Mouse (Mus musculus) lung, adult 2 months (tissue): ENCODE results near the gene Shisa2.

Experiments used
- CTCF ChIP-seq: fragments of 200-500 bp; IDR thresholded peaks from 2 replicates; pipeline ENCODE4 v1.5.1; 2011; ENCODE audit warnings: mild to moderate bottlenecking, low read length, control low read depth; ENCODE audit not compliant: insufficient read depth
- POLR2A ChIP-seq: fragments of 200-500 bp; IDR thresholded peaks from 2 replicates; pipeline ENCODE4 v1.6.1; 2011; ENCODE audit warnings: low read depth, mild to moderate bottlenecking, control low read depth, low read length, borderline replicate concordance; ENCODE audit errors: extremely low read depth

- no peak for TF ChIP-seq POLR2A
- peak; percentile 46; the same call in 1 of the 2 replicates for TF ChIP-seq CTCF
Measured at GRCm38 (mm10) chr14:59612920-59613625, 12.0 kb upstream of the Shisa2 start.
